27 mouse cellular contexts compared by ENCODE assay signal in genomic region chr6:32158347-32158746, GRCm38 (mm10).
DNase-seq lines count a peak whose midpoint lies in the region; ATAC-seq and TF ChIP-seq lines count a peak whose summit lies in the region.
"Had no signal": no experiment of that assay in that cellular context is flagged by ENCODE, and none has a peak within 500 bp of the region (broad histone marks: within the 10 kb centered on the region; RNA-seq: fewer than 3 reads in every experiment).

No protein-coding gene starts in this region.

- H3K4me2 ChIP-seq in liver, embryonic 12.5 days: no peak overlapping the region
- no peak overlapping the region for H3K4me2 ChIP-seq in liver, embryonic 14.5 days (ENCODE audit: low read depth)
- no peak overlapping the region for H3K4me2 ChIP-seq in lung, postnatal 0 days (replicated peaks; ENCODE audit: low read depth, low read length)
- H3K4me2 ChIP-seq: heart, embryonic 15.5 days; hindbrain, embryonic 15.5 days; midbrain, embryonic 13.5 days; neural tube, embryonic 15.5 days had no signal

- no peaks in the 10 kb centered on the region for H3K4me1 ChIP-seq in liver, embryonic 12.5 days
- 0 out of 4 replicates have a peak, but pooled peaks cover 0 to 4% of the 10 kb centered on the region in 2 experiments for H3K4me1 ChIP-seq in liver, embryonic 14.5 days (replicated peaks; ENCODE audit: control insufficient read depth in 2 of 2, insufficient read depth in 2 of 2, low read length in 1 of 2)
- H3K4me1 ChIP-seq in lung, postnatal 0 days (ENCODE audit: insufficient read depth, low read depth, low read length): no peaks in the 10 kb centered on the region
- H3K4me1 ChIP-seq: heart, embryonic 10.5 days; heart, embryonic 15.5 days; midbrain, embryonic 13.5 days had no signal

- ATAC-seq in liver, embryonic 12.5 days: peak; percentile 52
- peak; percentile 50; the same call in 1 of the 2 replicates for ATAC-seq in liver, embryonic 14.5 days (ENCODE audit: insufficient read depth)
- ATAC-seq in lung, postnatal 0 days: no peak
- ATAC-seq: forebrain, postnatal 0 days; midbrain, embryonic 13.5 days had no signal

- H3K4me3 ChIP-seq in liver, embryonic 12.5 days: no peak overlapping the region
- H3K4me3 ChIP-seq in liver, embryonic 14.5 days (ENCODE audit: insufficient read depth in 1 of 2, low read depth in 2 of 2, low read length in 2 of 2): no peak overlapping the region
- no peak overlapping the region for H3K4me3 ChIP-seq in lung, postnatal 0 days (ENCODE audit: low read depth, low read length)
- H3K4me3 ChIP-seq: erythroblast, embryonic 14.5 days; heart, embryonic 10.5 days; heart, embryonic 15.5 days; hindbrain, embryonic 10.5 days; hindbrain, embryonic 15.5 days; midbrain, embryonic 13.5 days; neural tube, embryonic 15.5 days had no signal

- no peaks in the 10 kb centered on the region for H3K9me3 ChIP-seq in liver, embryonic 12.5 days (replicated peaks)
- no peaks in the 10 kb centered on the region for H3K9me3 ChIP-seq in liver, embryonic 14.5 days (ENCODE audit: control insufficient read depth, low read length)
- no peaks in the 10 kb centered on the region for H3K9me3 ChIP-seq in lung, postnatal 0 days (ENCODE audit: low read length)
- H3K9me3 ChIP-seq: heart, embryonic 10.5 days; heart, embryonic 15.5 days; hindbrain, embryonic 10.5 days; hindbrain, embryonic 15.5 days; midbrain, embryonic 13.5 days; neural tube, embryonic 15.5 days had no signal

- H3K27me3 ChIP-seq in liver, embryonic 12.5 days (replicated peaks): no peaks in the 10 kb centered on the region
- H3K27me3 ChIP-seq in liver, embryonic 14.5 days (ENCODE audit: control insufficient read depth, insufficient read depth, low read length): no peaks in the 10 kb centered on the region
- H3K27me3 ChIP-seq in lung, postnatal 0 days (replicated peaks; ENCODE audit: insufficient read depth, low read length): no peaks in the 10 kb centered on the region
- H3K27me3 ChIP-seq: heart, embryonic 15.5 days; hindbrain, embryonic 15.5 days; midbrain, embryonic 13.5 days; neural tube, embryonic 15.5 days had no signal

- no peak for TF ChIP-seq EP300 in liver, embryonic 14.5 days (IDR thresholded peaks at IDR 0.05; ENCODE audit: low read depth)
- TF ChIP-seq EP300 in lung, postnatal 0 days (IDR thresholded peaks at IDR 0.05): no peak

- H3K36me3 ChIP-seq in liver, embryonic 12.5 days: no peaks in the 10 kb centered on the region
- no peaks in the 10 kb centered on the region for H3K36me3 ChIP-seq in liver, embryonic 14.5 days (replicated peaks; ENCODE audit: control insufficient read depth, insufficient read depth, low read depth)
- H3K36me3 ChIP-seq in lung, postnatal 0 days (ENCODE audit: insufficient read depth, low read length): no peaks in the 10 kb centered on the region

- no peak for TF ChIP-seq CTCF in liver, embryonic 14.5 days (IDR thresholded peaks at IDR 0.05; ENCODE audit: low read depth)
- TF ChIP-seq CTCF in lung, postnatal 0 days (IDR thresholded peaks at IDR 0.05): no peak

- H3K27ac ChIP-seq in liver, embryonic 12.5 days: no peak overlapping the region
- H3K27ac ChIP-seq in liver, embryonic 14.5 days: no peak overlapping the region
- H3K27ac ChIP-seq in lung, postnatal 0 days (ENCODE audit: low read length): no peak overlapping the region
- H3K27ac ChIP-seq: heart, embryonic 10.5 days; heart, embryonic 15.5 days; hindbrain, embryonic 10.5 days; hindbrain, embryonic 15.5 days; midbrain, embryonic 13.5 days; neural tube, embryonic 15.5 days had no signal

- DNase-seq in liver: no peak
- DNase-seq in c-Kit-positive CD71-negative TER-119-negative erythroid progenitor cells, embryonic 14.5 days (ENCODE audit: low read depth): peak; percentile 10
- no peak for DNase-seq in liver, embryonic 14.5 days (ENCODE audit: low read depth in 3 of 3, low spot score in 3 of 3)
- DNase-seq in naive thymus-derived CD4-positive, alpha-beta T cell, adult 2 months (ENCODE audit: low read depth): peak; percentile 6
- no peak for DNase-seq in adipocyte (ENCODE audit: low spot score)
- no peak for DNase-seq in lung, postnatal 0 days (ENCODE audit: low spot score)
- DNase-seq: adrenal gland, postnatal 14 days; B cell, adult 2 months; cerebellum, adult 18-20 months; cerebellum, postnatal 10 days; forebrain, postnatal 0 days; gastrocnemius, postnatal 10 days; kidney, adult 18-20 months; kidney, postnatal 36 days; lung, adult 2 months; lung, postnatal 14 days; right cerebral cortex, postnatal 25 days; spleen, adult 18-20 months; thymus, postnatal 36 days had no signal

- H3K9ac ChIP-seq in liver, embryonic 12.5 days: no peak overlapping the region
- H3K9ac ChIP-seq in liver, embryonic 14.5 days (replicated peaks): no peak overlapping the region
- H3K9ac ChIP-seq in lung, postnatal 0 days (replicated peaks; ENCODE audit: low read depth): no peak overlapping the region
- H3K9ac ChIP-seq: forebrain, postnatal 0 days; heart, embryonic 15.5 days; hindbrain, embryonic 15.5 days; midbrain, embryonic 13.5 days; neural tube, embryonic 15.5 days had no signal

- 28% methylated on average over 1 of the region's 1 CpGs for WGBS in liver, embryonic 12.5 days (ENCODE audit: insufficient replicate concordance)
- WGBS in liver, embryonic 14.5 days (ENCODE audit: insufficient replicate concordance): 9% methylated on average over 1 of the region's 1 CpGs
- 95% methylated on average over 1 of the region's 1 CpGs for WGBS in lung, postnatal 0 days

Comparison
In these comparisons a context has a peak if more than half of its experiments do, and no peak if none do; other contexts are left out.
1. DNase-seq: peak in c-Kit-positive CD71-negative TER-119-negative erythroid progenitor cells, embryonic 14.5 days (single experiment) and naive thymus-derived CD4-positive, alpha-beta T cell, adult 2 months (single experiment); none in liver (single experiment), liver, embryonic 14.5 days (0 of 3), adipocyte (single experiment) and lung, postnatal 0 days (single experiment).